Mouse (Mus musculus): ENCODE results near the gene Stard9.

DNA sequence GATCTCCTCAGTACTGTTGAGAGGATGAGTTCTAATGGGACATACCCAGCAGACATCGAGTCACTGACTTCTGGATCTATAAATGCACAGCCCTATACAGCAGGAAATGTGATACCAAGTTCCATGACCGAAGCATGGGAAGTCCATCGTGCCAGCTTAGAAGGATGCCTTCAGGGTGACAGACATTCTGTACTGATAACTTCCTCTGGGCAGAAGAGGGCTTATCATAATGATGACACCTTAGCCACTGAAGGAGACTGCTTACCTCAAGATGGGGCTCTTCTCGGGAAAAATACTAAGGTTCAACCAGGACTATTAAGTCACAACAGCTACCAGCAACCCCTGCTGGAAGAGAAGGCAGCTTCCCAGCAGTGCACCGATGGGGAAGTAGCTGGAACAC lies 68.8 kb downstream of the Stard9 start:
- TF ChIP-seq EP300 (IDR thresholded peaks at IDR 0.05; ENCODE audit: low read depth), result peak; percentile 84
- TF ChIP-seq CTCF (IDR thresholded peaks at IDR 0.05; ENCODE audit: low read depth), result peak; percentile 21; the same call in 1 of the 2 replicates
